Mouse (Mus musculus) limb, embryonic 10.5 days (tissue): ENCODE measurements around the gene Cpne5. TPM values are rescaled to one million over a fixed set of nuclear protein-coding genes. Genes with fewer than 3 reads are reported as not detected.

Experiments used
- DNase-seq: peaks from one replicate; pipeline ENCODE4 v3.0.0-alpha.2; 2017; ENCODE audit warnings: low spot score
- H3K27ac ChIP-seq: fragments of 300-500 bp; sonication (generic); 2 replicates; pipeline ENCODE4 v1.5.1; 2016; ENCODE audit warnings: mild to moderate bottlenecking
- H3K27me3 ChIP-seq: fragments of 300-500 bp; sonication (generic); 2 replicates; pipeline ENCODE4 v1.6.1; 2016; ENCODE audit warnings: low read depth, mild to moderate bottlenecking; ENCODE audit not compliant: poor library complexity, severe bottlenecking
- H3K36me3 ChIP-seq: fragments of 300-500 bp; sonication (generic); 2 replicates; pipeline ENCODE4 v1.6.1; 2016; ENCODE audit warnings: mild to moderate bottlenecking, moderate library complexity
- H3K4me1 ChIP-seq: fragments of 300-500 bp; sonication (generic); 2 replicates; pipeline ENCODE4 v1.6.1; 2016
- H3K4me3 ChIP-seq: fragments of 300-500 bp; sonication (generic); 2 replicates; pipeline ENCODE4 v1.5.1; 2016; ENCODE audit warnings: mild to moderate bottlenecking, moderate library complexity
- H3K9me3 ChIP-seq: fragments of 300-500 bp; sonication (generic); replicated peaks from 2 replicates; pipeline ENCODE4 v1.6.1; 2016; ENCODE audit warnings: mild to moderate bottlenecking
- WGBS: fragments of 180-500 bp; shearing (Covaris S2); methylation state at CpG from one replicate; pipeline ENCODE4 v1.1.7; 2016; 5-methylcytosine and 5-hydroxymethylcytosine counted together
- polyA plus RNA-seq: library from polyadenylated mRNA; unstranded; fragments of >200 nt; fragmentation: Nextera tagmentation; extraction: Ambion mirVana; gene quantifications from 2 replicates; pipeline ENCODE4 v1.2.1, GENCODE M21; 2016

Cpne5 gene
- polyA plus RNA-seq, 1 experiment from 2014 or later: 2.0 TPM

- Histone ChIP-seq H3K4me3 (no peak overlapping the region), H3K4me1 (peaks cover 18% of the 10 kb centered on the region), H3K9me3 (no peaks in the 10 kb centered on the region), H3K36me3 (no peaks in the 10 kb centered on the region), H3K27me3 (peaks cover 20% of the 10 kb centered on the region), H3K27ac (0 out of 2 replicates have a peak overlapping the region, but pooled peaks have one; percentile 14)
- peak; percentile 82 for DNase-seq
- 26% methylated on average over 14 of the region's 14 CpGs for WGBS
Measured at GRCm38 (mm10) chr17:29171001-29171772, 66.8 kb downstream of the Cpne5 start.

GRCm38 (mm10) chr17:29170431-29171000 is 67.5 kb downstream of the Cpne5 start:
- Histone ChIP-seq H3K4me3 (no peak overlapping the region), H3K4me1 (peaks cover 13% of the 10 kb centered on the region), H3K27ac (no peak overlapping the region), H3K27me3 (peaks cover 27% of the 10 kb centered on the region), H3K36me3 (no peaks in the 10 kb centered on the region), H3K9me3 (no peaks in the 10 kb centered on the region)
- WGBS: 81% methylated on average over 14 of the region's 14 CpGs
- DNase-seq: no peak

DNA sequence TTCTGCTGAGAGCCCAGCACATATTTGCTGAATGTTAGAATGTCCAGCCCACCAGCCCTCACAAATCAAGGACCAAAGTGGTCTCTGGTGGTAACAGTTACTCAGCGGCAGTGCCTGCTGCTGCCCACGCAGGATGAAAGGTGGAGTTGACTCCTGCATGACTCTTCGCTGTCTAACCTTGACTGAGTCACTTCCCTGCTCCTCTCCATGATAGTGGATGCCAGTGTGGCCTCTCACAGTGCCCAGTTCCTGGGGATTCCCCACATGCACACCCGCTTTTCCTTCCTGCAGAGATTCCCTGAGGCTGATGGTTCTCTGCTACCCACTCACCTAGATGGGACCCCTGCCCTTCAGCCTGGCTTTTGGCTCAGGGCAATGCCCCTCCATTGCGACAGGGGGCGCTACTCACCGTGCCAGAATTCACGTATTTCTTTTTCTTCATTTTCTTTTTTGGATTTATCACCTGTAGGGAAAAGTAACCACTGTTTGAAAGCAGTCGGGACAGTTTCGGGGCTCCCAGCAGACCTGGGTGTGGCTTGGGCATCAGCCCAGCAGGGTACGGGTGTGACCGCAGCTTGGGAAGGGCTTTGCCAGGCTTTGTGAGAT is 68.9 kb downstream of the Cpne5 start:
- no peak overlapping the region for H3K27ac ChIP-seq
- H3K36me3 ChIP-seq: no peaks in the 10 kb centered on the region
- H3K9me3 ChIP-seq: no peaks in the 10 kb centered on the region
- peaks cover 20% of the 10 kb centered on the region for H3K4me1 ChIP-seq
- no peak for DNase-seq
- H3K27me3 ChIP-seq: peaks cover 41% of the 10 kb centered on the region
- WGBS: 74% methylated on average over 12 of the region's 12 CpGs
- H3K4me3 ChIP-seq: no peak overlapping the region

DNA sequence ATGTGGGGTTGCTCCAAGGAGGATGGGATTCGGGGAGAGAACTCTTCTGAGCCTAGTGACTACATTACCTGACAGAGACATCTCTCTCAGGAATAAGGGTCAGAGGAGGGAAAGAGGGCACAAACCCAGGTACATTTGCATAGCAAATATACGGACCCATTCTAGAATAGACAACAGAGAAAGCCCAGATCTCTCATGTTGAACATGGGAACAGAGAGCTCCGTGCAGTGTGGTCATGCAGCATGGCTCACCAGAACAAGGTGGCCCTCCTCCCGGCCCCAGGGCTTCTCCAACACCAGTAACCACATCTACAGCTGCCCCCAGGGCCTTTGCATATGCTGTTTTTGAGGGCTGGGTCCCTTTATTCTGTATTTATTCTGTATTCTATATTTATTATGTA is 69.5 kb downstream of the Cpne5 start:
- Histone ChIP-seq H3K36me3 (no peaks in the 10 kb centered on the region), H3K4me1 (peaks cover 20% of the 10 kb centered on the region), H3K4me3 (no peak overlapping the region), H3K27ac (no peak overlapping the region), H3K27me3 (peaks cover 41% of the 10 kb centered on the region), H3K9me3 (no peaks in the 10 kb centered on the region)
- no peak for DNase-seq
- WGBS: 81% methylated on average over 4 of the region's 4 CpGs

- H3K27me3 ChIP-seq: peaks cover 41% of the 10 kb centered on the region
- H3K4me1 ChIP-seq: peaks cover 20% of the 10 kb centered on the region
- H3K9me3 ChIP-seq: no peaks in the 10 kb centered on the region
- no peak overlapping the region for H3K4me3 ChIP-seq
- 63% methylated on average over 6 of the region's 6 CpGs for WGBS
- H3K36me3 ChIP-seq: no peaks in the 10 kb centered on the region
- DNase-seq: no peak
- no peak overlapping the region for H3K27ac ChIP-seq
Measured at GRCm38 (mm10) chr17:29167371-29167770, 70.6 kb downstream of the Cpne5 start.

DNA sequence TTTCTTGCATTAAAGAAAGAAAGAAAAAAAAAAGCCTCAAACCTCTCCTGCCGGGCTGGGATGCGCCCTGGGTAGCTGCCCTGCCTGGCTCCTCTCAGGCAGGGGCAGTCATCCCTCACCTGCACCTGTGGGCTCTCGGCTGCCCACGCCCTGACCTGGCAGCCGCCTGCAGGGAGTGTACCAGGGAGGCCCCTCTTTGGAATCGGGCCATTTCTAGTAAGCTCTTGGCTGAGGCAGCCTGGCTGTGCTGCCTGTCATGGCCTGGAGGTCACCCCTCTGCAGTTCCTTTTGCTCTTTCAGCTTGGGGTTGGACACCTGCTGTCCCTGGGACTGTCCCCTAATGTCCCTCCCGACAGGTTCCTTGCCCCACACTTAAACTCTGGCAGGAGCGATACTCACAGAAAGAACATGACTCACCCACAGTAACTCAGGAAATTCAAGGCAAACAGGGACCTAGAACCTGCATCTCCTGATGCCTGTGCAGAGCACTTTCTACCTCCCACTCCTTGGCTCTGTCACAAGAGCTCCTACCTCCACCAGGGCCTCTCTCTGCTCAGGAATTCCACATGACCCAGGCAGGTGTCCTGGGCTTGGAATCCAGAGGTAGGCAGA is 71.9 kb downstream of the Cpne5 start:
- H3K27me3 ChIP-seq: peaks cover 41% of the 10 kb centered on the region
- peaks cover 3% of the 10 kb centered on the region; the same call in 1 of the 2 replicates for H3K9me3 ChIP-seq
- H3K36me3 ChIP-seq: no peaks in the 10 kb centered on the region
- H3K27ac ChIP-seq: no peak overlapping the region
- DNase-seq: no peak
- WGBS: 53% methylated on average over 8 of the region's 8 CpGs
- peaks cover 8% of the 10 kb centered on the region for H3K4me1 ChIP-seq
- no peak overlapping the region for H3K4me3 ChIP-seq

GRCm38 (mm10) chr17:29165452-29165851 is 72.5 kb downstream of the Cpne5 start:
- 18% methylated on average over 6 of the region's 6 CpGs for WGBS
- Histone ChIP-seq H3K4me1 (peaks cover 8% of the 10 kb centered on the region), H3K27me3 (peaks cover 41% of the 10 kb centered on the region), H3K4me3 (no peak overlapping the region), H3K9me3 (peaks cover 3% of the 10 kb centered on the region; the same call in 1 of the 2 replicates), H3K36me3 (no peaks in the 10 kb centered on the region), H3K27ac (no peak overlapping the region)
- DNase-seq: no peak

GRCm38 (mm10) chr17:29164469-29165111 is 73.4 kb downstream of the Cpne5 start:
- no peak overlapping the region; the same call in 1 of the 2 replicates for H3K27ac ChIP-seq
- peaks cover 8% of the 10 kb centered on the region for H3K4me1 ChIP-seq
- peaks cover 41% of the 10 kb centered on the region for H3K27me3 ChIP-seq
- H3K36me3 ChIP-seq: no peaks in the 10 kb centered on the region
- H3K4me3 ChIP-seq: no peak overlapping the region
- 35% methylated on average over 17 of the region's 17 CpGs for WGBS
- no peak for DNase-seq
- peaks cover 3% of the 10 kb centered on the region; the same call in 1 of the 2 replicates for H3K9me3 ChIP-seq

DNA sequence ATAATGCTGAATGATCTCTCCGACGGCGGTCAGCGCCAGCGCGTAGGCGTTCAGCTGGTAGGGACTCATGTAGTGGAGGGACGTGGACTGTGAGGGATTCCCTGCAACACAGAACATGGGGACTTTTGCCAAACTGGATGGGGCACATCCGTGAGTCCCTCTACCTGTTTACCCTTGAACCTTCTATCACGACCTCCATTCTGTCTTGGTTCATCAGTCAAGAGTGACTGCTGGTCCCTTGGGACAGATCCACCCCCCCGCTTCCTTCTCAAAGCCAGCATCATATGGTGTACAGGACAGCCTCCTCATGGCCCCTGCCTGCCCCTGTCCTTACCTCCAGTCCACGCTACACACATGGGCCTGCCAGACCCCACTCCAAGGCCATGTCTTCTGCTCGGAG is 75.6 kb downstream of the Cpne5 start:
- Histone ChIP-seq H3K36me3 (no peaks in the 10 kb centered on the region), H3K27me3 (peaks cover 32% of the 10 kb centered on the region), H3K27ac (no peak overlapping the region), H3K4me1 (peaks cover 8% of the 10 kb centered on the region), H3K9me3 (peaks cover 3% of the 10 kb centered on the region; the same call in 1 of the 2 replicates), H3K4me3 (no peak overlapping the region)
- WGBS: 96% methylated on average over 13 of the region's 13 CpGs
- no peak for DNase-seq

DNA sequence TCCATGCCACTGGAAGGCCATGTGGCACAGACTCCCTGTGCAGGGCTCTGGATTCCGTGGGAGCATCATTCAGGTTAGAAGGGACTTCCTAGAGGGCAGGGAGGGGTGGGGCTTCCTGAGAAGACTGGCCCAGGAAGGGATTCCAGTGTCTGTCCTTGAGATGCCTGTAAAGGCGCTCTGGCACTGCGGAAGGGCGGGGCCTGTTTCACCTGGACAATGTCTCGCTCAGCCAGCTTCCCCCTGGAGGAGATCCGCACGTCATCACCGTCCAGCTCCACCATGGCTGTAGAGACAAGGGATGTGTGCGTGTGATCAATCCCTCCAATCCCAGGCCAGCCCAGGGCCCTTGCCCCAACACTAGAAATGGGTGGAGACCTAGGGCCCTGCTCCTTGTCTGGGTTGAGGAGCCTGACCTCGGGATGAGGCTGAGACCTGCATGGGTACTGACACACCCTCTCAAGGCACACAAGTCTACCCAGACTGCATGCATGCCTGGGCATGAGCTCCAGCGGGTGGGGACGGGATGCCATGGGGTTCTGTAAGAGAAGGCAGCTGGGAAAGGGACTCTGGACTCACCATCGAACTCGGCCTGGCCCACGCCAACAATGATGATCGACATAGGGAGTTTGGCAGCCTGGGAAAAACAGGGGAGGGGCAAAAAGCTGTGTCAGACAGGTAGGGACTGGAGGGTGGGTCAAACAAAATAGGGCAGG is 78.1 kb downstream of the Cpne5 start:
- H3K36me3 ChIP-seq: no peaks in the 10 kb centered on the region
- no peak overlapping the region for H3K27ac ChIP-seq
- H3K27me3 ChIP-seq: peaks cover 8% of the 10 kb centered on the region
- H3K4me1 ChIP-seq: peaks cover 7% of the 10 kb centered on the region
- no peak for DNase-seq
- WGBS: 87% methylated on average over 16 of the region's 16 CpGs
- peaks cover 3% of the 10 kb centered on the region; the same call in 1 of the 2 replicates for H3K9me3 ChIP-seq
- no peak overlapping the region for H3K4me3 ChIP-seq

DNA sequence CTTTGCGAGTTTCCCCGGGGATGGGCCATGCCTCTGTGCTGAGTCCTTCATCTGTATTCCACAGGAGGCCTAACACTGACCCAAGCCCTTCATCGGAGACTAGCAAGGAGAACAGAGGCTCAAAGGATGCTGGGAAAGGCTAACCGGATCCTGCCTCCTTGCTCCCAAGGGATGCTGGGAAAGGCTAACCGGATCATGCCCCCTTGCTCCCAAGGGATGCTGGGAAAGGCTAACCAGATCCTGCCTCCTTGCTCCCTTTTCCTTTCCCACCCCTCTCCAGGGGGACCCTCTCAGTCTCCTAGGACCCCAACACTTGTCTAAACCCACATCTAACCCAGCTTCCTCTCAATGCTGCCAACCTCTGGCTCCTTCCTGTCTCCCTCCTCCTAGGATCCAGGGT is 78.6 kb downstream of the Cpne5 start:
- Histone ChIP-seq H3K27ac (no peak overlapping the region), H3K27me3 (peaks cover 2% of the 10 kb centered on the region), H3K9me3 (peaks cover 3% of the 10 kb centered on the region; the same call in 1 of the 2 replicates), H3K4me1 (peaks cover 1% of the 10 kb centered on the region), H3K4me3 (no peak overlapping the region), H3K36me3 (no peaks in the 10 kb centered on the region)
- WGBS: 93% methylated on average over 5 of the region's 5 CpGs
- no peak for DNase-seq

DNA sequence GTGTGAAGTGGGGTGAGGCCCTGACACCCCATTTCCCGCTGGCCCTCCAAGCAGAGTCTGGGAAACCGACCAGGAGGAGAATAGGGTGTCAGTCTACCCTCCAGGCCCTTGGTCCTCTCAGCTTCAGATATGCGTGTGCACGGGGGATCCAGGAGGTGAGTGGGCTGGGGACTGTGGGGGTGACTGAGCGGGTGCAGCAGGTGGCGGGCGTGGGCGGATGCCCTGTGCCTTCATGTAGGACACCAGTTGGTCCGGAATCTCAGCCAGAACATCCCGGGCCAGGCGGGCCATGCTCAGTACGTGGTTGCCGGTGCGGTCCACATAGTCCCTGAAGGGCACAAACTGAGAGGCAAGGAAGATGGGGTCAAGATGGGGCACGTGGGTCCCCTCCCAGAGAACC is 79.1 kb downstream of the Cpne5 start:
- WGBS: 97% methylated on average over 15 of the region's 15 CpGs

More for the DNA sequence above, 79.1 kb downstream of the Cpne5 start:
- Histone ChIP-seq H3K27ac (0 out of 2 replicates have a peak overlapping the region, but pooled peaks have one; percentile 26), H3K9me3 (peaks cover 3% of the 10 kb centered on the region; the same call in 1 of the 2 replicates), H3K36me3 (no peaks in the 10 kb centered on the region), H3K4me3 (no peak overlapping the region), H3K27me3 (no peaks in the 10 kb centered on the region), H3K4me1 (no peaks in the 10 kb centered on the region)
- DNase-seq: no peak
